Comparison of ENCODE assay signal across 8 mouse cellular contexts in the genomic region with DNA sequence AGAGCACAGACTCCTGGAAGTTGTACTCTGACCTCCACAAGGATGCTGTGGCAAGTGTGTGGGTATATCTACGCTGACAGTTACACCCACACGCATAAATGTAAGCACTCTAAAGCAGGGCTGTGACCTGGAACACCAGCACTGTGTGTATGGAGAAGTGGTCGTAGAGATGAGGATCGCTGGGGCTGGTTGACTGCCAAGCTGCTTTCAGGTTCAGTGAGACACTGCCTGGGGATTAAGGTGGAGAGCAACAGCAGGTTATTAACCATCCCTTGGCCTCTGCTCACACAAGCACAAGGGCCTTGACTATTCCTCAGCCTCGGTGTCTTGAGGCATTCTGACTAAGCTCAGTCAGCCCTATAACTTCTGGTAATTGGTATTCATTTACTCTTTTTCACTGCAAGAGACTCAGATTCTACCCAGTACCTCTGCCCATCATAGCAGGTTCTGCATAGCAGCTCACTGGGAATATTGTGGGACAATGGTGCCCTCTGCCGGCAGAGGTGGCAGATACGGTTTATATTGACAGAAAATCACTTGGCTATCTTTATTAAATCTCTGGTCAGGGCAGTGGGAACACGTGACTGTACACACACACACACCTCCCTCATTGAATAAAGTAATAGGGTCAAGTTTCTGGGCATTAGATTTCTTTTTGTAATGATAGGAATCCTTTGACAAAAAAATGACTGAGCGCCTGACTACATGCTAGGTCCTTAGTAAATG. TPM values are rescaled to one million over a fixed set of nuclear protein-coding genes. Genes with fewer than 3 reads are reported as not detected.
DNase-seq lines count a peak whose midpoint lies in the region; ATAC-seq and TF ChIP-seq lines count a peak whose summit lies in the region.

No protein-coding gene starts in this region.

- peak; percentile 85 for DNase-seq in CD4-positive helper T cell, adult 2 months (ENCODE audit: low read depth, low spot score)
- DNase-seq in adrenal gland, adult (ENCODE audit: inconsistent age in 2 of 2, low spot score in 1 of 2): peak; percentile 84 to 95
- DNase-seq in gastrocnemius, postnatal 10 days: peak; percentile 85
- peak; percentile 87 for DNase-seq in kidney, postnatal 0 days (ENCODE audit: low spot score)
- DNase-seq in liver, embryonic 14.5 days (ENCODE audit: low read depth in 3 of 3, low spot score in 3 of 3): peak; percentile 53 to 74 (median 61)
- peak; percentile 75 for DNase-seq in thymus, postnatal 0 days (ENCODE audit: low spot score)

- H3K9me3 ChIP-seq in kidney, postnatal 0 days (replicated peaks; ENCODE audit: low read length): no peaks in the 10 kb centered on the region
- no peaks in the 10 kb centered on the region for H3K9me3 ChIP-seq in liver, embryonic 14.5 days (ENCODE audit: control insufficient read depth, low read length)

- H3K27ac ChIP-seq in kidney, postnatal 0 days: no peak overlapping the region
- no peak overlapping the region for H3K27ac ChIP-seq in liver, embryonic 14.5 days

- H3K36me3 ChIP-seq in kidney, postnatal 0 days (ENCODE audit: insufficient read depth, low read length): peaks cover 27% of the 10 kb centered on the region
- peaks cover 9% of the 10 kb centered on the region for H3K36me3 ChIP-seq in liver, embryonic 14.5 days (replicated peaks; ENCODE audit: control insufficient read depth, insufficient read depth, low read depth)

- H3K27me3 ChIP-seq in kidney, postnatal 0 days (ENCODE audit: insufficient read depth, low read length): no peaks in the 10 kb centered on the region
- no peaks in the 10 kb centered on the region for H3K27me3 ChIP-seq in liver, embryonic 14.5 days (ENCODE audit: control insufficient read depth, insufficient read depth, low read length)

- ATAC-seq in common myeloid progenitor, adult 5-6 weeks (replicated peaks; ENCODE audit: low read depth, poor library complexity, severe bottlenecking): peak; percentile 54
- peak; percentile 7; the same call in 1 of the 2 replicates for ATAC-seq in kidney, postnatal 0 days (replicated peaks; ENCODE audit: low FRiP score, low read depth)
- no peak for ATAC-seq in liver, embryonic 14.5 days (ENCODE audit: insufficient read depth)
- peak; percentile 73 for ATAC-seq in neutrophil, adult 5-6 weeks (ENCODE audit: extremely low read depth, insufficient number of reproducible peaks, low FRiP score, poor library complexity, severe bottlenecking)

- no peaks in the 10 kb centered on the region for H3K4me1 ChIP-seq in kidney, postnatal 0 days (replicated peaks; ENCODE audit: insufficient read depth, low read length)
- peaks cover 5 to 8% of the 10 kb centered on the region in 2 experiments for H3K4me1 ChIP-seq in liver, embryonic 14.5 days (replicated peaks; ENCODE audit: control insufficient read depth in 2 of 2, insufficient read depth in 2 of 2, low read length in 1 of 2)

- TF ChIP-seq CTCF in kidney, postnatal 0 days (IDR thresholded peaks at IDR 0.05; ENCODE audit: low read depth): peak; percentile 82
- TF ChIP-seq CTCF in liver, embryonic 14.5 days (IDR thresholded peaks at IDR 0.05; ENCODE audit: low read depth): peak; percentile 81

- no peak overlapping the region for H3K9ac ChIP-seq in kidney, postnatal 0 days (ENCODE audit: low read depth, low read length)
- no peak overlapping the region for H3K9ac ChIP-seq in liver, embryonic 14.5 days (replicated peaks)

- H3K4me3 ChIP-seq in kidney, postnatal 0 days (replicated peaks; ENCODE audit: low read depth, low read length): no peak overlapping the region
- no peak overlapping the region for H3K4me3 ChIP-seq in liver, embryonic 14.5 days (ENCODE audit: insufficient read depth in 1 of 2, low read depth in 2 of 2, low read length in 2 of 2)

- no peak for TF ChIP-seq EP300 in liver, embryonic 14.5 days (IDR thresholded peaks at IDR 0.05; ENCODE audit: low read depth)

- WGBS in kidney, postnatal 0 days: 28% methylated on average over 9 of the region's 9 CpGs
- WGBS in liver, embryonic 14.5 days (ENCODE audit: insufficient replicate concordance): 31% methylated on average over 9 of the region's 9 CpGs

- no peak overlapping the region for H3K4me2 ChIP-seq in kidney, postnatal 0 days (ENCODE audit: low read length)
- no peak overlapping the region for H3K4me2 ChIP-seq in liver, embryonic 14.5 days (ENCODE audit: low read depth)

RNA-seq across cellular contexts. Expression of a gene that starts 1.9 kb away (rescaled TPM):
- total RNA-seq in common myeloid progenitor, adult 5-6 weeks (2017): 22.5 and 25.5 TPM in 2 replicates
- 10 to 100 TPM in 1 of 2 experiments, 1 to 10 TPM in 1; 8.5 to 11.4 TPM for total RNA-seq in gastrocnemius, postnatal 10 days (2021)
- 41.1 and 42.0 TPM in 2 replicates for polyA plus RNA-seq in kidney, postnatal 0 days (2015; fragmentation: Nextera tagmentation; extraction: Ambion mirVana)
- 20.0 and 25.4 TPM in 2 replicates for polyA plus RNA-seq in liver, embryonic 14.5 days (2012; rRNA removed)
- 20.0 and 20.9 TPM in 2 replicates for polyA plus RNA-seq in liver, embryonic 14.5 days (2014; fragmentation: Nextera tagmentation; extraction: Ambion mirVana)
- 19.4 and 22.7 TPM in 2 replicates for total RNA-seq in neutrophil, adult 5-6 weeks (2017)
- polyA plus RNA-seq in thymus, postnatal 0 days (2015; fragmentation: Nextera tagmentation; extraction: Ambion mirVana): 27.0 and 29.1 TPM in 2 replicates

RNA-seq across cellular contexts. Expression of a gene that starts 15.0 kb away (rescaled TPM):
- total RNA-seq in common myeloid progenitor, adult 5-6 weeks (2017): 53.9 and 65.9 TPM in 2 replicates
- 10 to 100 TPM; 52.4 to 64.5 TPM for total RNA-seq in gastrocnemius, postnatal 10 days (2021)
- polyA plus RNA-seq in kidney, postnatal 0 days (2015; fragmentation: Nextera tagmentation; extraction: Ambion mirVana): 68.0 and 68.9 TPM in 2 replicates
- polyA plus RNA-seq in liver, embryonic 14.5 days (2012; rRNA removed): 30.7 and 31.6 TPM in 2 replicates
- polyA plus RNA-seq in liver, embryonic 14.5 days (2014; fragmentation: Nextera tagmentation; extraction: Ambion mirVana): 36.8 and 41.8 TPM in 2 replicates
- 318 and 340 TPM in 2 replicates for total RNA-seq in neutrophil, adult 5-6 weeks (2017)
- polyA plus RNA-seq in thymus, postnatal 0 days (2015; fragmentation: Nextera tagmentation; extraction: Ambion mirVana): 107 TPM in 2 replicates

RNA-seq across cellular contexts. Expression of a gene that starts 42.1 kb away (rescaled TPM):
- total RNA-seq in common myeloid progenitor, adult 5-6 weeks (2017): 73.7 and 95.9 TPM in 2 replicates
- total RNA-seq in gastrocnemius, postnatal 10 days (2021): 10 to 100 TPM; 34.9 to 49.0 TPM
- 113 and 125 TPM in 2 replicates for polyA plus RNA-seq in kidney, postnatal 0 days (2015; fragmentation: Nextera tagmentation; extraction: Ambion mirVana)
- 23.3 and 28.2 TPM in 2 replicates for polyA plus RNA-seq in liver, embryonic 14.5 days (2012; rRNA removed)
- 33.5 and 36.8 TPM in 2 replicates for polyA plus RNA-seq in liver, embryonic 14.5 days (2014; fragmentation: Nextera tagmentation; extraction: Ambion mirVana)
- total RNA-seq in neutrophil, adult 5-6 weeks (2017): 58.2 and 67.9 TPM in 2 replicates
- polyA plus RNA-seq in thymus, postnatal 0 days (2015; fragmentation: Nextera tagmentation; extraction: Ambion mirVana): 138 TPM in 2 replicates
